Comparison of ENCODE assay signal across 10 mouse cellular contexts in the genomic region with DNA sequence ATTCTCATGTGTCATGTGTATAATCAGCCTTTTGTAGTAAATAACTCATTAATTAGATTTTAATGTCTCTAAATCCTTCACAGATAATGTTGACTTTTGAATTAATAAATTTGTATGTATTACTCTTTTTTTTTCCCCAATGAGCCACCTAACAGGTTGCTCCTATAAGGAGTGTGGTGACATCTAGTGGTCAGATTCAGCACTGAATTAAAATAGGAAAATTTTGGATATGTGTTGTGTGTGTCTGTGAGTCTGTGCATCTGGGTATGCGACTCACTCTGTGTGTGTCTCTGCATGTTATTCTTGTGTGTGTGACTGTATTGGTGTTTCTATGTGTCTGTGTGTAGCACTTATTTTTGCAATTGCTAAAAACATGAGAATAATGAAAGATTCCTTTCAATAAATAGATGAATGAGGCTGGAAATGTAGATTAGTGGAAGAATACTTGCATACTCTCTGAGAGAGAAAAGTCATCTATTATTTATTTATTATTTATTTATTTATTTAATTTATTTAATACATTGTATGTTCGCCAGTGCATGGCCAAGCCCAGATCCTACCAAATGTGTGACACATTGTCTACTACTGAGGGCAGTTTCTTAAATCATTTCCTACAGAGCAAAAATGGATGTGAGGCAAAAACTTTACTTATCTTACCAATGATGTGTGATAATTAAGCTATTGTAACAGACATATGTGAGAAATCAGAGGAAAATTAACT.
DNase-seq lines count a peak whose midpoint lies in the region; ATAC-seq and TF ChIP-seq lines count a peak whose summit lies in the region.
"Had no signal": no experiment of that assay in that cellular context is flagged by ENCODE, and none has a peak within 500 bp of the region (broad histone marks: within the 10 kb centered on the region; RNA-seq: fewer than 3 reads in every experiment).

No protein-coding gene starts in this region.

- TF ChIP-seq POLR2A in limb, embryonic 14.5 days (IDR thresholded peaks at IDR 0.05; ENCODE audit: borderline replicate concordance, extremely low read depth, insufficient read depth, insufficient read length) = no peak

- peak; percentile 95 for TF ChIP-seq CTCF in layer of hippocampus, adult 2 months (conservative IDR thresholded peaks at IDR 0.05)

- WGBS in limb, embryonic 14.5 days = 62% methylated on average over 2 of the region's 2 CpGs

- DNase-seq in layer of hippocampus, adult 2 months (ENCODE audit: low spot score in 2 of 2) = peak; percentile 54 to 55
- DNase-seq in layer of hippocampus, postnatal 36 days = no peak
- DNase-seq in Muller cell, postnatal 12 days (ENCODE audit: inconsistent ontology term) = peak; percentile 25
- DNase-seq in embryo, embryonic 11 days = peak; percentile 72
- peak; percentile 60 for DNase-seq in limb, embryonic 14.5 days (ENCODE audit: low spot score)
- no peak for DNase-seq in gastrocnemius, adult 8-10 months (ENCODE audit: low spot score in 2 of 2)
- DNase-seq in spleen, postnatal 4 days (ENCODE audit: low spot score in 2 of 2) = no peak
- no peak for DNase-seq in natural killer cell, adult 2 months (ENCODE audit: low spot score in 2 of 2)

- H3K4me1 ChIP-seq in limb, embryonic 14.5 days (ENCODE audit: control insufficient read depth, insufficient read depth, low read length) = no peaks in the 10 kb centered on the region
- H3K4me1 ChIP-seq: embryonic facial prominence, embryonic 13.5 days; lung, embryonic 15.5 days had no signal

- H3K27ac ChIP-seq in layer of hippocampus, adult 2 months = no peak overlapping the region
- H3K27ac ChIP-seq in limb, embryonic 14.5 days (replicated peaks; ENCODE audit: low read depth, low read length) = no peak overlapping the region
- H3K27ac ChIP-seq: embryonic facial prominence, embryonic 13.5 days; lung, embryonic 15.5 days had no signal

- H3K36me3 ChIP-seq in limb, embryonic 14.5 days (ENCODE audit: control insufficient read depth, insufficient read depth, low read length) = no peaks in the 10 kb centered on the region
- H3K36me3 ChIP-seq: embryonic facial prominence, embryonic 13.5 days; lung, embryonic 15.5 days had no signal

- H3K9ac ChIP-seq in limb, embryonic 14.5 days (ENCODE audit: low read depth, low read length, severe bottlenecking) = no peak overlapping the region
- H3K9ac ChIP-seq: embryonic facial prominence, embryonic 13.5 days; lung, embryonic 15.5 days had no signal

- H3K4me3 ChIP-seq in layer of hippocampus, adult 2 months = no peak overlapping the region
- H3K4me3 ChIP-seq in limb, embryonic 14.5 days (replicated peaks; ENCODE audit: low read length) = no peak overlapping the region
- H3K4me3 ChIP-seq: embryonic facial prominence, embryonic 13.5 days; lung, embryonic 15.5 days had no signal

- peak; percentile 70; the same call in 1 of the 2 replicates for ATAC-seq in limb, embryonic 14.5 days (ENCODE audit: low FRiP score, low read depth)

- H3K9me3 ChIP-seq in limb, embryonic 14.5 days (ENCODE audit: control insufficient read depth, low read length) = no peaks in the 10 kb centered on the region
- H3K9me3 ChIP-seq: embryonic facial prominence, embryonic 13.5 days; lung, embryonic 15.5 days had no signal

- no peak overlapping the region for H3K4me2 ChIP-seq in limb, embryonic 14.5 days (replicated peaks; ENCODE audit: low read depth, low read length, severe bottlenecking)
- H3K4me2 ChIP-seq: embryonic facial prominence, embryonic 13.5 days; lung, embryonic 15.5 days had no signal

- no peaks in the 10 kb centered on the region for H3K27me3 ChIP-seq in limb, embryonic 14.5 days (ENCODE audit: control insufficient read depth, insufficient read depth, low read length)
- H3K27me3 ChIP-seq: embryonic facial prominence, embryonic 13.5 days; lung, embryonic 15.5 days had no signal

Comparison
In these comparisons a context has a peak if more than half of its experiments do, and no peak if none do; other contexts are left out.
1. DNase-seq: peak in layer of hippocampus, adult 2 months (2 of 2), Muller cell, postnatal 12 days (single experiment), embryo, embryonic 11 days (single experiment) and limb, embryonic 14.5 days (single experiment); none in layer of hippocampus, postnatal 36 days (0 of 2), gastrocnemius, adult 8-10 months (0 of 2), spleen, postnatal 4 days (0 of 2) and natural killer cell, adult 2 months (0 of 2).